Mouse (Mus musculus): ENCODE results near the gene Adora1.

Gene Adora1

GRCm38 (mm10) chr1:134152626-134153590 lies 82.3 kb downstream of the Adora1 start:
- DNase-seq, result no peak

DNA sequence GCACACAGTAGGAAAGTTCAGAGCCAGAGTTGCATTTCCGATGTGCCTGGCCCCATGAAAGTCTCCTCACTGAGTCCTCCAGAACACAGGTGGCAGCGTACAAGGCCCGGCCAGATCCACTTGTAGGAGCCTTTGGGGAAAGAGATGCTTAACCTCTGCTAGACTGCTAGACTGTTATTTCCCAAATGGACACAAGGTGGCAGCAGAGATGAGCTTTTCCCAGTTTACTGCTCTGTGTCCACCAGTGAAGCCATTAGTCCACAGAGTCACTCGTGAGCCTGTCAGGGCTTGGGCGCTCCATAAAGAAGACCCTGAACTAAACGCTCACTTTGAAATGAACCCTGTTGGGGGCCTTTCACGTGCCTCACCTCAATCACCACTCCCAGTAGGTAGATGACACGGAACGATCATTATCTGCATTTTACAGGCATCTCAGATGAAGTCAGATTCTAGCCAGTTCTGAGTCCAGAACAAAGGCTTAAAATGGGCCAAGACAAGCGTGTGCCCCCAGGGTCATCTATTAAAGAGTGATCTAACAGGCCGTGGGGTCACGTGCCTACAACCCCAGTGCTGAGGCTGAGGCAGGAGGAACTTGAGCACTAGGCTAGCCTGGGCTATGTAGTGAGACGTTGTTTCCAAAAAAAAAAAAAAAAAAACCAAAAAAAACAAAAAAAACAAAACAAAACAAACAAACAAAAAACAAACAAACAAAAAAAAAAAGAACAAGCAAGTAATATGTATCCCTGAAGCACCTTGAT lies 83.4 kb downstream of the Adora1 start:
- DNase-seq, result peak; percentile 88

DNA sequence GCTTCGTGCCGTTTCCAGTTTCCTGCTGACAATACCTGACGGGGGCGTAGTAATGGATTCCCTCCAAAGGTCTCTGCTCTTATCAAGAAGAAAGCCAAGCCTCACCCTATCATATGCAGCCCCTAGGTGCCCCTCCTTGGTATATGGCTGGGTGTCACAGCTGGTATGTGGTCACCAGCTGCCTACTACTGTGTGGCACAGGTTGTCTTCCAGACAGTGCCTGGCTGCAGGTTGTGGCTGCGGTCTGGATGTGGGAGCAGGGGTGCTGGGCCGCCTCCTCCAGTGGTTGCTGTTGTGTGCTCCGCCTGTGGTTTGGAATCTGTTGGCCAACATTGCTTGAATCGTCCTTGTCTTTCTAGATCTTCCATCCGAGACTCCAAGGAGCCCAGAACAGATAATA lies 84.5 kb downstream of the Adora1 start:
- no peak for DNase-seq

GRCm38 (mm10) chr1:134150076-134150475 lies 85.2 kb downstream of the Adora1 start:
- DNase-seq, result no peak
